Mouse (Mus musculus): ENCODE measurements around the gene Gm20390. TPM values are rescaled to one million over a fixed set of nuclear protein-coding genes. Genes with fewer than 3 reads are reported as not detected.

The Gm20390 gene
- total RNA-seq, 2 experiments from 2014 or later = 39.1 to 42.8 TPM

Other genes with a start within 250 kb of the Gm20390 start
- gene Utp18, start 82.5 kb downstream of the Gm20390 start, total RNA-seq (2021) = 10 to 100 TPM; 12.3 to 16.0 TPM
- 10 to 100 TPM; 37.4 to 37.8 TPM for gene Mbtd1, start 82.4 kb downstream of the Gm20390 start, total RNA-seq (2021)
- 100 to 1,000 TPM; 580 to 658 TPM for gene Nme2, start 12.0 kb downstream of the Gm20390 start, total RNA-seq (2021)
- 10 to 100 TPM; 27.7 to 28.5 TPM for gene Nme1, start 228 bp upstream of the Gm20390 start, total RNA-seq (2021)
- 100 to 1,000 TPM; 132 to 149 TPM for gene Spag9, start 27.8 kb upstream of the Gm20390 start, total RNA-seq (2021)
- gene Tob1, start 243.2 kb upstream of the Gm20390 start, total RNA-seq (2021) = 10 to 100 TPM; 81.4 to 89.8 TPM